Mouse (Mus musculus) lung, adult 2 months (tissue): ENCODE measurements around the gene Ugdh. TPM values are rescaled to one million over a fixed set of nuclear protein-coding genes. Genes with fewer than 3 reads are reported as not detected.

Experiments
- DNase-seq: peaks from one replicate; pipeline ENCODE4 v3.0.0; 2022
- H3K4me1 ChIP-seq: fragments of 200-500 bp; 2 replicates; pipeline ENCODE4 v1.6.1; 2011; ENCODE audit warnings: low read length; ENCODE audit not compliant: control insufficient read depth, insufficient read depth
- H3K4me3 ChIP-seq: fragments of 200-500 bp; replicated peaks from 2 replicates; pipeline ENCODE3; 2011; ENCODE audit warnings: low read depth, mild to moderate bottlenecking, control low read depth, low read length; ENCODE audit errors: extremely low read depth
- CTCF ChIP-seq: fragments of 200-500 bp; IDR thresholded peaks from 2 replicates; pipeline ENCODE4 v1.5.1; 2011; ENCODE audit warnings: mild to moderate bottlenecking, low read length, control low read depth; ENCODE audit not compliant: insufficient read depth
- POLR2A ChIP-seq: fragments of 200-500 bp; IDR thresholded peaks from 2 replicates; pipeline ENCODE4 v1.6.1; 2011; ENCODE audit warnings: low read depth, mild to moderate bottlenecking, control low read depth, low read length, borderline replicate concordance; ENCODE audit errors: extremely low read depth
- WGBS: fragments of 180-500 bp; shearing (Covaris S2); methylation state at CpG from one replicate; pipeline ENCODE4 v1.1.7; 2018; 5-methylcytosine and 5-hydroxymethylcytosine counted together
- polyA plus RNA-seq: library from polyadenylated mRNA; depleted of rRNA; stranded (reverse); fragments of >200 nt; gene quantifications from 2 replicates; pipeline ENCODE4 v1.2.3, GENCODE M21; 2012

Ugdh gene
- polyA plus RNA-seq, 1 experiment = 12.2 TPM

DNA sequence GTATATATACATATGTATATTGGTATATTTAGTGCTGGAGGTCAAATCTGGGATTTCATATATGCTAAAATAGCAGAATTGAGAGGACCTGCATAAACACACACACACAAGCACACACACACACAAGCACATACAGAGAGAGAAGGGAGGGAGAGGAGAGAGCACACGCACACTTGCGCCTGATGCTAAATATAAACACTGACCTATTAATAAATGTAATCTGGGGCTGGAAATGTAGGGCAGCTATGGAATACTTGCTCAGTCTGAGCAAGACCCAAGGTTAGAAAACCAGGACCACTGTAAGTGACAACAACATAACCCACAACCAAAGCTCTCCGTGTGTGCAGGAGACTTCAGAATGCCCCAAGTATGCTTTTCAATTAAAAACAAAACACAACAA is 23.7 kb upstream of the Ugdh start:
- Histone ChIP-seq H3K4me3 (no peak overlapping the region), H3K4me1 (peaks cover 8% of the 10 kb centered on the region; the same call in 1 of the 2 replicates)
- no peak for DNase-seq
- 68% methylated on average over 3 of the region's 3 CpGs for WGBS
- TF ChIP-seq POLR2A (no peak), CTCF (no peak)

DNA sequence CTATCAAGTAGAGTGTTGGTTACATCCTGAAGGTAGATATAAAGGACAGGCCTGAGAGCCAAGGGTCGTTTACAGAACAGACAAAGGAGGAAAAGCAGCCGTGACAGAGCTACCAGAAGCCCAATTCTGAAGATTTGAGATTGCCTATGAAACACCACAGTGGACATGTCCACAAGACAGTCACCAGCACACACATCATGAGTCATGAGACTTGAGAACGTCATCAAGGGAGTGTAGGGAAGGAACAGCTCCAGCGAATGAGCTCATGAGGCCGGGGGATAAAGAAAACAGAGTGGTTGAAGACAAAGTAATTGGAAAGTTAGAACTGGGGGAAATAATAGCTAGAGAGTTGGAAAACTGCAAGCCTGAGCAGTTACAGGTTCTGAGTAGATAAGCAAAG is 22.1 kb upstream of the Ugdh start:
- no peak for TF ChIP-seq CTCF
- TF ChIP-seq POLR2A = no peak

GRCm38 (mm10) chr5:65457086-65457827 is 21.5 kb upstream of the Ugdh start:
- peak; percentile 14 for DNase-seq
- no peak overlapping the region for H3K4me3 ChIP-seq

More for the DNA sequence above, 22.1 kb upstream of the Ugdh start:
- WGBS = 58% methylated on average over 5 of the region's 5 CpGs
- H3K4me3 ChIP-seq = no peak overlapping the region
- DNase-seq = no peak
- H3K4me1 ChIP-seq = peaks cover 8% of the 10 kb centered on the region; the same call in 1 of the 2 replicates

GRCm38 (mm10) chr5:65454771-65455170 is 19.0 kb upstream of the Ugdh start:
- peaks cover 8% of the 10 kb centered on the region; the same call in 1 of the 2 replicates for H3K4me1 ChIP-seq
- H3K4me3 ChIP-seq = no peak overlapping the region
- WGBS = 43% methylated on average over 5 of the region's 5 CpGs
- no peak for DNase-seq
- TF ChIP-seq POLR2A (no peak), CTCF (no peak)

More at GRCm38 (mm10) chr5:65457086-65457827, 21.5 kb upstream of the Ugdh start:
- TF ChIP-seq CTCF (no peak), POLR2A (no peak)
- WGBS = 54% methylated on average over 7 of the region's 7 CpGs
- peaks cover 8% of the 10 kb centered on the region; the same call in 1 of the 2 replicates for H3K4me1 ChIP-seq

DNA sequence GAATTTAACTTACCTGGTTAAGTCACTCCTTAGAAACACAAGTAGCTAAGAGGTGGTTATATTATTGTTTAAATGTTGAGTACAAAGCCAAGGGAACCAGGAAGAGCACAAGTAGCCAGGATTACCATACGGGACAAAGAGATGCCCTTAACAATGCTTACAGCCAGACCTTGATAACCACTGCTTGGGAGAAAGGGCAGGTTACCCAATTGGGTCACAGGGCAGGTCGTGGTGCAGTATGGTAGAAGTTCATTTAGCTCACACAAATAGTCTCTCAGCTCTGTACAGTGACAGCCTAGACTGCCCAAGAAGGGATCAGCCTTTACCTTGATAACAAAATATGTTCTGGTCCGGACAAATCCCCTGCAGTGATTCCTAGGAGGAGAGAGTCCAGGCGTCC is 13.2 kb upstream of the Ugdh start:
- TF ChIP-seq POLR2A = no peak
- TF ChIP-seq CTCF = no peak
- 76% methylated on average over 4 of the region's 4 CpGs for WGBS
- no peak for DNase-seq

DNA sequence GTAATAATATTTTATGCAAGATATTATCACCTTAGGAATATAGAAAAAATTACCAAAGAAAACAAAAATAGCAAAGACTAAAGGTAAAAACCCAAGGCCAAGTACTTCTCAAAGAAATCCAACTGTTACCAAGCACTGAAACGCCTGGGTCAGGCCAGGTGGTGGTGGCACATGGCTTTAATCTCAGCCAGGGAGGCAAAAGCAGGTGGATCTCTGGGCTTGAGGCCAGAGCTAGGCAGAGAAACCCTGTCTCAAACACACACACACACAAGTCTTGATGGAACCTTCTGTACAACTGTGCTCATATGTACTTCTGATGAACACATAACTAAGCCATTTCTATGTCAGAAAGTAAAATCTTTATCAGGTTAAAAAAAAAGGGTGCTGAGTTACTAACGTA is 12.1 kb upstream of the Ugdh start:
- Histone ChIP-seq H3K4me3 (no peak overlapping the region), H3K4me1 (0 out of 2 replicates have a peak, but pooled peaks cover 2% of the 10 kb centered on the region)
- TF ChIP-seq POLR2A (no peak), CTCF (no peak)
- WGBS = 86% methylated on average over 2 of the region's 2 CpGs
- no peak for DNase-seq

More for the DNA sequence above, 13.2 kb upstream of the Ugdh start:
- 0 out of 2 replicates have a peak, but pooled peaks cover 2% of the 10 kb centered on the region for H3K4me1 ChIP-seq
- no peak overlapping the region for H3K4me3 ChIP-seq

- Histone ChIP-seq H3K4me1 (0 out of 2 replicates have a peak, but pooled peaks cover 2% of the 10 kb centered on the region), H3K4me3 (no peak overlapping the region)
- TF ChIP-seq CTCF = no peak
- TF ChIP-seq POLR2A = no peak
- WGBS = 66% methylated on average over 2 of the region's 2 CpGs
- no peak for DNase-seq
Observed at GRCm38 (mm10) chr5:65446756-65447155, 11.0 kb upstream of the Ugdh start.

- TF ChIP-seq CTCF (no peak), POLR2A (no peak)
- no peak overlapping the region for H3K4me3 ChIP-seq
- H3K4me1 ChIP-seq = 0 out of 2 replicates have a peak, but pooled peaks cover 2% of the 10 kb centered on the region
- DNase-seq = no peak
- 30% methylated on average over 4 of the region's 6 CpGs for WGBS
Observed at GRCm38 (mm10) chr5:65444981-65445380, 9.2 kb upstream of the Ugdh start.

GRCm38 (mm10) chr5:65438041-65438440 is 2.3 kb upstream of the Ugdh start:
- DNase-seq = no peak
- no peak overlapping the region for H3K4me3 ChIP-seq
- TF ChIP-seq POLR2A (no peak), CTCF (no peak)
- H3K4me1 ChIP-seq = 0 out of 2 replicates have a peak, but pooled peaks cover 3% of the 10 kb centered on the region

DNA sequence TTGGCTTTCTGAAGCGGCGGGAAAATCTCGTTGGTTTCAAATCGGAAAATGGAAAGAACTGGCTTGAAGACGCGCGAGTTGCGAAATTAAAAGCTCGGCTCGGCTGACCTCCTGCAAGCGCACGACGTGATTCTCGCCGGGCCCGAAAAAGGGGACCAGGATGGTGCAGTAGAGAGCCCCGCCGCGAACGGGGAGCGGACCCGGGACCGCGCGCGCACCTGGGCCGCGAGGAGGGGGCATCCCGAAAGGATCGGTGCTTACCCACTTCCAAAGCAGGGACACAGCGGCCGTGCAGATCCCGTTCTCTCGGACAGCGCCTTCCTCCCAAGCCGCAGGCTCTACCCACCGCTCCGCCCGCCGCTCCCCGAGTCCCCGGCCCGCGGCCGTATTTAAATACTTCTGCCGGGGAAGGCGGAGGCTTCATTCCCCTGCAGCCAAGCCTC is 365 bp downstream of the Ugdh start:
- 0 out of 2 replicates have a peak, but pooled peaks cover 3% of the 10 kb centered on the region for H3K4me1 ChIP-seq
- peak overlapping the region; percentile 75 for H3K4me3 ChIP-seq
- TF ChIP-seq POLR2A (peak; percentile 55; the same call in 1 of the 2 replicates), CTCF (no peak)
- WGBS = under 1% methylated on average over 47 of the region's 47 CpGs
- DNase-seq = no peak
